Mouse (Mus musculus): Measurements from ENCODE around the gene Per3. TPM values are rescaled to one million over a fixed set of nuclear protein-coding genes. Genes with fewer than 3 reads are reported as not detected.

Gene Per3
- polyA plus RNA-seq, 1 experiment: 6.7 TPM

GRCm38 (mm10) chr4:151010316-151010715, 34.1 kb downstream of the Per3 start:
- no peak overlapping the region for H3K4me3 ChIP-seq (replicated peaks; ENCODE audit: control insufficient read depth, low read depth, low read length)
- H3K4me1 ChIP-seq (ENCODE audit: control insufficient read depth, insufficient read depth, low read length): peaks cover 3% of the 10 kb centered on the region; the same call in 1 of the 2 replicates
- WGBS: 81% methylated on average over 7 of the region's 7 CpGs
- H3K27ac ChIP-seq (ENCODE audit: control insufficient read depth, insufficient read depth, low read depth, low read length, poor library complexity): no peak overlapping the region
- TF ChIP-seq CTCF (IDR thresholded peaks at IDR 0.05; ENCODE audit: control insufficient read depth, insufficient read depth, low read length) (no peak), POLR2A (IDR thresholded peaks at IDR 0.05; ENCODE audit: borderline replicate concordance, control insufficient read depth, low read depth, low read length) (no peak)

- Histone ChIP-seq H3K27ac (ENCODE audit: control insufficient read depth, insufficient read depth, low read depth, low read length, poor library complexity) (no peak overlapping the region), H3K4me1 (ENCODE audit: control insufficient read depth, insufficient read depth, low read length) (peaks cover 3% of the 10 kb centered on the region; the same call in 1 of the 2 replicates), H3K4me3 (replicated peaks; ENCODE audit: control insufficient read depth, low read depth, low read length) (no peak overlapping the region)
- 50% methylated on average over 6 of the region's 6 CpGs for WGBS
- TF ChIP-seq CTCF (IDR thresholded peaks at IDR 0.05; ENCODE audit: control insufficient read depth, insufficient read depth, low read length) (peak; percentile 82), POLR2A (IDR thresholded peaks at IDR 0.05; ENCODE audit: borderline replicate concordance, control insufficient read depth, low read depth, low read length) (no peak)
These were observed 37.5 kb downstream of the Per3 start for GRCm38 (mm10) chr4:151006945-151007344.

GRCm38 (mm10) chr4:151005656-151006318, 38.7 kb downstream of the Per3 start:
- WGBS: 33% methylated on average over 13 of the region's 13 CpGs
- no peak overlapping the region for H3K27ac ChIP-seq (ENCODE audit: control insufficient read depth, insufficient read depth, low read depth, low read length, poor library complexity)
- H3K4me3 ChIP-seq (replicated peaks; ENCODE audit: control insufficient read depth, low read depth, low read length): no peak overlapping the region
- H3K4me1 ChIP-seq (ENCODE audit: control insufficient read depth, insufficient read depth, low read length): peaks cover 3% of the 10 kb centered on the region; the same call in 1 of the 2 replicates
- TF ChIP-seq POLR2A (IDR thresholded peaks at IDR 0.05; ENCODE audit: borderline replicate concordance, control insufficient read depth, low read depth, low read length) (no peak), CTCF (IDR thresholded peaks at IDR 0.05; ENCODE audit: control insufficient read depth, insufficient read depth, low read length) (no peak)

- no peak overlapping the region for H3K27ac ChIP-seq (ENCODE audit: control insufficient read depth, insufficient read depth, low read depth, low read length, poor library complexity)
- TF ChIP-seq POLR2A (IDR thresholded peaks at IDR 0.05; ENCODE audit: borderline replicate concordance, control insufficient read depth, low read depth, low read length): no peak
- no peak for TF ChIP-seq CTCF (IDR thresholded peaks at IDR 0.05; ENCODE audit: control insufficient read depth, insufficient read depth, low read length)
- 6% methylated on average over 13 of the region's 13 CpGs for WGBS
- peaks cover 3% of the 10 kb centered on the region; the same call in 1 of the 2 replicates for H3K4me1 ChIP-seq (ENCODE audit: control insufficient read depth, insufficient read depth, low read length)
- no peak overlapping the region for H3K4me3 ChIP-seq (replicated peaks; ENCODE audit: control insufficient read depth, low read depth, low read length)
These were observed 43.1 kb downstream of the Per3 start for GRCm38 (mm10) chr4:151001397-151001796.

- Histone ChIP-seq H3K27ac (ENCODE audit: control insufficient read depth, insufficient read depth, low read depth, low read length, poor library complexity) (no peak overlapping the region), H3K4me1 (ENCODE audit: control insufficient read depth, insufficient read depth, low read length) (no peaks in the 10 kb centered on the region), H3K4me3 (replicated peaks; ENCODE audit: control insufficient read depth, low read depth, low read length) (no peak overlapping the region)
- WGBS: 84% methylated on average over 9 of the region's 9 CpGs
- TF ChIP-seq CTCF (IDR thresholded peaks at IDR 0.05; ENCODE audit: control insufficient read depth, insufficient read depth, low read length) (no peak), POLR2A (IDR thresholded peaks at IDR 0.05; ENCODE audit: borderline replicate concordance, control insufficient read depth, low read depth, low read length) (no peak)
These were observed 45.8 kb downstream of the Per3 start for GRCm38 (mm10) chr4:150998626-150999025.

GRCm38 (mm10) chr4:150996797-150997196, 47.7 kb downstream of the Per3 start, which contains the start of gene Uts2:
TSS of gene Uts2 (plus strand) at chr4:150997097.
- WGBS: 82% methylated on average over 7 of the region's 7 CpGs
- no peak for TF ChIP-seq CTCF (IDR thresholded peaks at IDR 0.05; ENCODE audit: control insufficient read depth, insufficient read depth, low read length)
- H3K4me1 ChIP-seq (ENCODE audit: control insufficient read depth, insufficient read depth, low read length): no peaks in the 10 kb centered on the region
- H3K4me3 ChIP-seq (replicated peaks; ENCODE audit: control insufficient read depth, low read depth, low read length): no peak within 1 kb of the TSS
- no peak within 1 kb of the TSS for H3K27ac ChIP-seq (ENCODE audit: control insufficient read depth, insufficient read depth, low read depth, low read length, poor library complexity)

GRCm38 (mm10) chr4:150990148-150990547, 54.3 kb downstream of the Per3 start:
- H3K27ac ChIP-seq (ENCODE audit: control insufficient read depth, insufficient read depth, low read depth, low read length, poor library complexity): no peak overlapping the region
- 47% methylated on average over 6 of the region's 6 CpGs for WGBS
- H3K4me3 ChIP-seq (replicated peaks; ENCODE audit: control insufficient read depth, low read depth, low read length): no peak overlapping the region
- no peaks in the 10 kb centered on the region for H3K4me1 ChIP-seq (ENCODE audit: control insufficient read depth, insufficient read depth, low read length)
- TF ChIP-seq POLR2A (IDR thresholded peaks at IDR 0.05; ENCODE audit: borderline replicate concordance, control insufficient read depth, low read depth, low read length) (no peak), CTCF (IDR thresholded peaks at IDR 0.05; ENCODE audit: control insufficient read depth, insufficient read depth, low read length) (peak; percentile 54; the same call in 1 of the 2 replicates)

GRCm38 (mm10) chr4:150980153-150980552, 64.3 kb downstream of the Per3 start:
- no peak overlapping the region for H3K4me3 ChIP-seq (replicated peaks; ENCODE audit: control insufficient read depth, low read depth, low read length)
- no peak overlapping the region for H3K27ac ChIP-seq (ENCODE audit: control insufficient read depth, insufficient read depth, low read depth, low read length, poor library complexity)
- no peak for TF ChIP-seq POLR2A (IDR thresholded peaks at IDR 0.05; ENCODE audit: borderline replicate concordance, control insufficient read depth, low read depth, low read length)
- no peak for TF ChIP-seq CTCF (IDR thresholded peaks at IDR 0.05; ENCODE audit: control insufficient read depth, insufficient read depth, low read length)
- H3K4me1 ChIP-seq (ENCODE audit: control insufficient read depth, insufficient read depth, low read length): no peaks in the 10 kb centered on the region; the same call in 1 of the 2 replicates
- WGBS: 78% methylated on average over 5 of the region's 5 CpGs
